Mouse (Mus musculus) E14TG2a.4 (cell line): ENCODE results near the gene Slc1a4.

Source experiments
- CTCF ChIP-seq: conservative IDR thresholded peaks from 2 replicates; pipeline ENCODE4 v1.5.1; 2014; ENCODE audit warnings: low read length
- POU5F1 ChIP-seq: IDR thresholded peaks from 2 replicates; pipeline ENCODE4 v1.6.1; 2014; ENCODE audit warnings: low read length, borderline replicate concordance

DNA sequence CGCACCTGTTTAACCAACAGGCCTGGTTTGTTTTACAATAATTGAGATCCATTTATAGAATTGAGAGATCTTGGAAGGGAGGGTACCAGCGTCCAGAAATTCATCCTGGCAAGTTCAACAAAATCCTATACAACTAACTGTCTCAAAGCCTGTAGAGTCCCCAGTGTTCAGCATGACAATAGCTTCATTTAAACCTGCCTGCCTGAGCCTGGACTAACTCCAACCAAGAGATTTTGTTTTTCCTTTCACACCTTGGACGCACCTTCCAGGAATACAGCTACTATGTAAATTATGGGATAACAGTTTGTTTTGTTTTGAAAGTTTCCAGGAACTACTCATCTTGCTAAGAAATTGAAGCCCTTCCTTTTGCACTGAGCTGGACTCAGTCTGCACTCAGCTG is 11.9 kb downstream of the Slc1a4 start:
- TF ChIP-seq CTCF (no peak), POU5F1 (peak; percentile 52; the same call in 1 of the 2 replicates)
